Mouse (Mus musculus): Measurements from ENCODE around the gene Il2rb. TPM values are rescaled to one million over a fixed set of nuclear protein-coding genes. Genes with fewer than 3 reads are reported as not detected.

Gene Il2rb
- under 1 TPM; 0.06 to 0.26 TPM for total RNA-seq (2021)

GRCm38 (mm10) chr15:78494968-78495406 lies at the start of gene Il2rb:
Gene Il2rb (minus strand): TSS chr15:78495271.
- intact Hi-C loops (cut with DNase I): no loop called here

GRCm38 (mm10) chr15:78544561-78545001 lies 49.5 kb upstream of the Il2rb start, which contains the start of gene Sstr3:
Gene Sstr3 (minus strand): TSS chr15:78544685.
- DNase-seq (ENCODE audit: low spot score): no peak
- intact Hi-C loops (cut with DNase I): loop anchor here (5.0 kb wide), 1 partner anchor 32 kb away; no protein-coding TSS in a partner anchor

More at GRCm38 (mm10) chr15:78494968-78495406, at the start of gene Il2rb:
- DNase-seq (ENCODE audit: low spot score): no peak

DNA sequence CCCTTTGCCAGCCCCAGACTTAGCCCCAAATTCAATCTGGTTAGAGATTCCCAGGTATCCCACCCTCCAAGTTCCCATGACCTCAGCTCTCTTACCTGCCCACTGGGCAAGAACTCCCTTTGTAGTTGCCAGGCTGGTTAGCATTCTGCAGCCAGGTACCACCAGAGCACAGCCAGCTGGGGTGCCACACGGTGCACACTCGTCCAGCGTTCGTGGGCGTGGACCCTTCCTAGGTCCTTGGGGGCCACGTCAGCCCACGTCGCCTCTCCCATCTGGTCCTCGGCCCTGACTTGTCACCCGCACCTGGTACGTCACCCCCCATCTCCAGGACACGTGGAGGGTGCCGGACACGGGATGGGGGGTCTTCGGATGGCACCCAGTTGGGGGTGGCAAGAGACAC lies 49.0 kb upstream of the Il2rb start:
- intact Hi-C loops (cut with DNase I): no loop called here
- DNase-seq (ENCODE audit: low spot score): no peak

DNA sequence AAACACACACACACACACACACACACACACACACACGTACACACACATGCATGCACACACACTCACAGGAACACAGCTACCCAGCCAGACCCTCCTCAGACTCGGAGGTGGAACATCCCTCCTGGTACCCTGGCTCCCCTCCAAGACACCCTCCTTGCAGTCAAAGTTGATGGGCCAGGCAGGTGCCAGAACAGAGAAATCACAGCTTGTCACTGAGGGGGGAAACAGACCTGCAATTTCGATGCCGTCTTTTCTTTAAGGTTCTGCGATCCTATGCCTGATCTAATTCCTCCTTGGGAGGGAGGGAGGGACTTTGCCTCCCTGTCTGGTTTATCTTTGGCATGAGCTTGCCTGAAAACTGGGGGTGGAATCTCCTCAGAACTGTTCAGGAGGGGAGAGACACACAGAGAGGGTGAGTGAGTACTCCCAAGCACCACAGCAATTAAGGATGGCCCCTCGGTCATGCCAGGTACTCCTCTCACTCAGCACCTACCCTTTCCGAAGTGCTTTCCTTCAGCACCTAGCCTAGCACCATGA lies 47.8 kb upstream of the Il2rb start:
- DNase-seq (ENCODE audit: low spot score): no peak
- intact Hi-C loops (cut with DNase I): no loop called here

- no peak for DNase-seq (ENCODE audit: low spot score)
- intact Hi-C loops (cut with DNase I): no loop called here
These were observed 47.2 kb upstream of the Il2rb start for GRCm38 (mm10) chr15:78542098-78542766.

DNA sequence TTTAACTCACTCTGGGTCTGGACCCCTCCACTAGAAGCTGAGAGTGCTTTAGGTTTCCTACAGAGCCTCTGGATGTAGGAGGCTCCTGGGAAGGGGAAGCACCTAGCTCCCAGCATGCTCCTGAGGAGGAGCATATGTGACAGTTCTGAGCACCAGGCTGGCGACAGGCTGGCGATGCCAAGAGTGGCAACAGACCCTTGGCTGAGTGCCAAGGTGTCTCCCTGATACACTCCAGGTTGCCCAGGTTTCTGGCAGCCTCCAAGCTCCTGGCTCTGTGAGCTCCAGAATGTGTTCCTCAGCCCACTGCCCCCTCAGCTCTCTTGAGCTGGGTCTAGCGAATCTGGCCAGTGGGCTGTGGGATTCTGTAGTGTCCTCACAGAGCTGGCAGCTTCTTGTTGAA lies 46.5 kb upstream of the Il2rb start:
- intact Hi-C loops (cut with DNase I): no loop called here
- no peak for DNase-seq (ENCODE audit: low spot score)

- DNase-seq (ENCODE audit: low spot score): no peak
- intact Hi-C loops (cut with DNase I): no loop called here
These were observed 46.0 kb upstream of the Il2rb start for GRCm38 (mm10) chr15:78541036-78541435.

GRCm38 (mm10) chr15:78535723-78536421 lies 40.8 kb upstream of the Il2rb start:
- intact Hi-C loops (cut with DNase I): no loop called here
- DNase-seq (ENCODE audit: low spot score): no peak

- DNase-seq (ENCODE audit: low spot score): no peak
- intact Hi-C loops (cut with DNase I): loop anchor here (5.0 kb wide), 2 partner anchors 49 to 356 kb away; no protein-coding TSS in a partner anchor
These were observed 38.3 kb upstream of the Il2rb start for GRCm38 (mm10) chr15:78533346-78533835.

- intact Hi-C loops (cut with DNase I): loop anchor here (1.0 to 5.0 kb wide), 3 partner anchors 50 to 355 kb away; no protein-coding TSS in a partner anchor
- DNase-seq (ENCODE audit: low spot score): no peak
These were observed 37.7 kb upstream of the Il2rb start for GRCm38 (mm10) chr15:78532566-78533345.

- intact Hi-C loops (cut with DNase I): loop anchor here (1.0 to 5.0 kb wide), 4 partner anchors 18 to 355 kb away; no protein-coding TSS in a partner anchor
- DNase-seq (ENCODE audit: low spot score): peak; percentile 94
These were observed 36.9 kb upstream of the Il2rb start for GRCm38 (mm10) chr15:78531901-78532469.

- DNase-seq (ENCODE audit: low spot score): no peak
- intact Hi-C loops (cut with DNase I): loop anchor here (1.0 to 5.0 kb wide), 3 partner anchors 17 to 354 kb away; no protein-coding TSS in a partner anchor
These were observed 36.3 kb upstream of the Il2rb start for GRCm38 (mm10) chr15:78531451-78531720.

- intact Hi-C loops (cut with DNase I): loop anchor here (1.0 to 5.0 kb wide), 3 partner anchors 17 to 354 kb away; no protein-coding TSS in a partner anchor
- peak; percentile 58 for DNase-seq (ENCODE audit: low spot score)
These were observed 35.8 kb upstream of the Il2rb start, which contains the start of gene C1qtnf6 for GRCm38 (mm10) chr15:78530671-78531450. Gene C1qtnf6 (minus strand): TSS chr15:78531416.

DNA sequence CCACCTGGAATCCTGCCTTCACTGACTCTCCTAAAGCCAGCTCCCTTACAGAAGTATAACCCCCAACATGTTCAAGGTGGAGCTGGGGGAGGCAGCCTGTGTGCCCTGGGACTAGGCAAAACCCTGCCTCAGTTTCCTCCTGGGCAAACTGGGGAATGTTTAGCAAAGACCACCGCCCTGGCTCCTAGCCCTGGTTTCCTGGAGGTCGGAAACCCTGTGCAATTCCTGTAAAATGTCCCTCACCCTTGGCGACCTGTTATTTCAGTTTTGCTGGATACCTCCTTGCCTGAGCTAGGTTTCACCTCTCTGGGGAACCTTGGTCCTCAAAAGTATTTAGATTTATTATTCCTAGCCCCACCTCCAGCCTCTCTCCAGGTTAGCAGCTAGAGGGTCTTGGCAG lies 35.1 kb upstream of the Il2rb start:
- intact Hi-C loops (cut with DNase I): loop anchor here (5.0 kb wide), 2 partner anchors 52 to 353 kb away; no protein-coding TSS in a partner anchor
- no peak for DNase-seq (ENCODE audit: low spot score)

DNA sequence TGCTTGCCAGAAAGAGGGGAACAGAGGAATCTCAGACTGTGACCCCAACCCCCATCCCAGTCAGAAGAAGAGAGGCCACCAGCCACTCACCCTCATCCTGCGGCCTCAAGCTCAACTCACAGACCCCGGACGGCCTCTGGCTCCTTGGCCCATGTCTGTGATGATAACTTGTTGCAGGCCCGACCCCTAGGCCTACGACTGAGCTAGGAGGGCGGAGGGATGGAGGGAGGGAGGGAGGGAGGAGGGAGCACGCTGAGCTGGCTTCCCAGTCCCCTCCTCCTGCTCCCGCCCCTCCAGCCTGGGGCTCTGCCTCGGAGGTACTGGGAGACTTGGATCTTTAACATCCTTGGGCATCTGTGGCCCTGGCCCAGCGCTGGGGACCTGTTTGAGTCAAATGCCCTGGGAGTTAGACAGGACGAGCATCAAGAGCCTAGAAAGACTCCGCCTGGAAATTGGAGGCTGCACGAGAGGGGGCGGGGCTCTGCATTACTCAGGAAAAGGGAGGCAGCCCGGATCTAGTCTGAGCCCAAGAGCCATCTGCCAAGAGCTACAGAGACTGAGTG lies 34.4 kb upstream of the Il2rb start:
- intact Hi-C loops (cut with DNase I): no loop called here

DNA sequence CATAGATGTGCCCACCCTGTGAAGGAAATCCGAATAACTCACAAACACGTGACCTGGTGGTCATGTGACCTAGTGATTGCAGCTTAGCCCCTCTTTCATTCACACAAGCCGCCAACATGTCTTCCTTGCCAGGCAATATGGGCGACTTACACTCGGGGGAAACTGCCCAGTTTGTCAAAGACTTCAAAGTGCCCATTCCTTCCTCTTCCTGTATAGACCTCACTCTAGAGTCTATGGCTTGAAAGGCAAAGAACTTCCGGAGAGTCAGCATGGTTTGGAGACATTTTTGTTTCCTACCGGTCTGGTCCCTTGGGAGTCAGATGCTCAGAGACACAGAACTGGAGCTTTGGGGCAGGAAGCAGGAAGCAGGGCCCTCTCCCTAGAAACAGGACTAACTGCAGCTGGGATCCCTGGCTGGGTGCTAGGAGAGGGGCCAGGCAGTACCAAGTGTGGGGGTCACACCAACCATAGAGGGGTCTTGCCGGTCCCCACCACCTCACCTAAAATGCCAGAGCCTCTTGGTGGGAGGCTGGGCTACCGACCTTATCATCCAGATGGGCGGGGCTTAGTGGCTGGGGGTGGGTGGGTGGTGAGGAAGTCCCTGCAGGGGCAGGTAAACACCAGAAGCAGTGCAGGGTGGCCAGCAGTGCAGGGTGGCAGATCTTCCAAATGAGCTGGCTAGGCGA lies 33.8 kb upstream of the Il2rb start:
- DNase-seq (ENCODE audit: low spot score): peak; percentile 42
- intact Hi-C loops (cut with DNase I): no loop called here

More for the DNA sequence above, 34.4 kb upstream of the Il2rb start:
- peak; percentile 65 for DNase-seq (ENCODE audit: low spot score)

DNA sequence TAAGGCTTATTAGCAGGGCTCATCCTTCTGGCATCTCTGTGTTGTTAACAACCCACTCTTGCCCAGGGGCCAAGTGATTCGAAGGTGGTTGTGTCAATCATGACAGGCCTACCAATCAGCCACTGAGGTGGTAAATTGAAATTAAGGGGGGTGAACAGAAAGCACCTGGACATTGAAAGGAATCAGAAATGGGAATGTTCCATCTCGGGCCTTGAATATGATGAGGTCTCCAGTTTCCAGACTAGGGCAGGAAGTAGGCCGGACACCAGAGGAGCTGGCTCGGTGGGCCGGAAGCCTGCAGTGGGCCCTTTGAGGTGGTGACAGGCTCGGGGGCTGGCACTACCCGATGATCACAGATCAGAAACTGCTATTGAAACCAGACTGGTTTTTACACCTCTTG lies 32.9 kb upstream of the Il2rb start:
- peak; percentile 48 for DNase-seq (ENCODE audit: low spot score)
- intact Hi-C loops (cut with DNase I): no loop called here

GRCm38 (mm10) chr15:78524163-78524562 lies 29.1 kb upstream of the Il2rb start:
- intact Hi-C loops (cut with DNase I): no loop called here
- DNase-seq (ENCODE audit: low spot score): no peak
